Mouse (Mus musculus): ENCODE data around the gene Prc1.

- no peak for TF ChIP-seq CTCF (IDR thresholded peaks at IDR 0.05; ENCODE audit: borderline replicate concordance, insufficient read depth, low read depth, low read length)
- TF ChIP-seq POLR2A (IDR thresholded peaks at IDR 0.05; ENCODE audit: borderline replicate concordance, insufficient read depth, low read length), result no peak
These were observed 71.5 kb downstream of the Prc1 start for GRCm38 (mm10) chr7:80365759-80366158.

All from cerebellum, adult 2 months (tissue).